Mouse (Mus musculus): ENCODE measurements around the gene Ccdc148.

Ccdc148 gene

GRCm38 (mm10) chr2:59050245-59050824, 110.1 kb downstream of the Ccdc148 start:
- no peak for DNase-seq (ENCODE audit: low spot score in 2 of 2)

- DNase-seq (ENCODE audit: low spot score in 2 of 2): no peak
Measured at GRCm38 (mm10) chr2:59049686-59050085, 110.8 kb downstream of the Ccdc148 start.

GRCm38 (mm10) chr2:59048775-59049451, 111.6 kb downstream of the Ccdc148 start:
- DNase-seq (ENCODE audit: low spot score in 2 of 2): no peak

- DNase-seq (ENCODE audit: low spot score in 2 of 2): no peak
Measured at GRCm38 (mm10) chr2:59043313-59044032, 117.0 kb downstream of the Ccdc148 start.

GRCm38 (mm10) chr2:59042616-59043015, 117.9 kb downstream of the Ccdc148 start:
- no peak for DNase-seq (ENCODE audit: low spot score in 2 of 2)

- no peak for DNase-seq (ENCODE audit: low spot score in 2 of 2)
Measured at GRCm38 (mm10) chr2:59036433-59036832, 124.0 kb downstream of the Ccdc148 start.

GRCm38 (mm10) chr2:59035206-59035605, 125.3 kb downstream of the Ccdc148 start:
- DNase-seq (ENCODE audit: low spot score in 2 of 2): no peak

GRCm38 (mm10) chr2:59034281-59034680, 126.2 kb downstream of the Ccdc148 start:
- DNase-seq (ENCODE audit: low spot score in 2 of 2): no peak

- no peak for DNase-seq (ENCODE audit: low spot score in 2 of 2)
Measured at GRCm38 (mm10) chr2:59024558-59024957, 135.9 kb downstream of the Ccdc148 start.

- DNase-seq (ENCODE audit: low spot score in 2 of 2): no peak
Measured at GRCm38 (mm10) chr2:59007356-59007755, 153.1 kb downstream of the Ccdc148 start.

GRCm38 (mm10) chr2:59006567-59007340, 153.7 kb downstream of the Ccdc148 start:
- no peak for DNase-seq (ENCODE audit: low spot score in 2 of 2)

GRCm38 (mm10) chr2:58997151-58997550, 163.3 kb downstream of the Ccdc148 start:
- DNase-seq (ENCODE audit: low spot score in 2 of 2): no peak

- DNase-seq (ENCODE audit: low spot score in 2 of 2): no peak
Measured at GRCm38 (mm10) chr2:58992431-58993191, 167.9 kb downstream of the Ccdc148 start.

- DNase-seq (ENCODE audit: low spot score in 2 of 2): no peak
Measured at GRCm38 (mm10) chr2:58978095-58978494, 182.4 kb downstream of the Ccdc148 start.

GRCm38 (mm10) chr2:58971507-58972275, 188.8 kb downstream of the Ccdc148 start:
- no peak for DNase-seq (ENCODE audit: low spot score in 2 of 2)

- DNase-seq (ENCODE audit: low spot score in 2 of 2): no peak
Measured at GRCm38 (mm10) chr2:58956770-58957300, 203.6 kb downstream of the Ccdc148 start.

GRCm38 (mm10) chr2:58956351-58956750, 204.1 kb downstream of the Ccdc148 start:
- no peak for DNase-seq (ENCODE audit: low spot score in 2 of 2)

GRCm38 (mm10) chr2:58952101-58952500, 208.4 kb downstream of the Ccdc148 start:
- no peak for DNase-seq (ENCODE audit: low spot score in 2 of 2)

- no peak for DNase-seq (ENCODE audit: low spot score in 2 of 2)
Measured at GRCm38 (mm10) chr2:58948796-58949195, 211.7 kb downstream of the Ccdc148 start.

- peak in 1 of 2 experiments; percentile 5 for DNase-seq (ENCODE audit: low spot score in 2 of 2)
Measured at GRCm38 (mm10) chr2:58941361-58941760, 219.1 kb downstream of the Ccdc148 start.
